Mouse (Mus musculus) cerebral cortex, adult 2 months (tissue): ENCODE results near the gene Fes.

Experiments
- WGBS: fragments of 180-500 bp; shearing (Covaris S2); methylation state at CpG from one replicate; pipeline ENCODE4 v1.1.7; 2018; 5-methylcytosine and 5-hydroxymethylcytosine counted together

Gene Fes

DNA sequence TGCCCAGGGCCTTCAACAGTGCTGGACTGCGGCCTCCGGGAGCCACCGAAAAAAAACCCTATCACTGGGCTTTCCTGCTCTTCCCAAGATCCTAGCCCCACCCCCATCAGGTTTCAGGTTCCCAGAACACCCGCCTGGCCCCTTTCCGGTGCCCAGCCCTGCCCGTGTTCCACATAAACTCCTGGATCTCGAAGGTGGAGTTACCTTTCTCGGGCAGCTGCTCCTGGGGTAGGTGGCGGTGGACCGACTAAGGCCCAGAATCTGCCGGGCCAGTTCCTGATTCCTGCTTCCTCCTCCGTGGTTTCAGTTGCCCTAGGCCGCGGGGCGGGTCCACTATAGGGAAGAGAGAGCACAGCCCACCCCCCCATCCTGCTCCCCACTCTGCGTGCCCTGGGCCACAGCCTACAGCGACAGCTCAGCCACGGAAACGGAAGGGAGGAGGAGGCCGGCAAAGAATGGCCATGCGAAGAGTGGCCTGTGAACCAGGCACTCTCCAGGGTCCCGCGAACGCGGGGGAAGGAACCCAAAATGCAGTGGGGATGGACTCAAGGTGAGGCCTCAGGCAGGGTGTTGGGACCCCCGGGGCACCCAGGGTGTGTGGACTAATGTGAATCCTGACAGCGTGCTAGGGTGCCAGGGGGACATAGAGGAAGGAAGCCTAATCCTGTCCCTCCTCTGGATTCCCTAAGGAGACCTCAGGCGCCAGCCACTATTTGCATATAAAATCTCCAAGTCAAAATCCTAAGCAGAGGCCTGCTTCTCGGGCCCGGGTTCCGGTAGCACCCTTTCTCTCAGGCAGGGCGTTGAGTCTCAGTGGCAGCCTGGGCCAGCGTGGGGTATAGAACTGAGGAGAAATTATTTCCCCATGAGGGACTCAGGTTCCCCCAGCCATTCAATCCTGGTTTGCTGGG is at the start of gene Fes:
Gene Fes, minus strand, starts transcription at position 314 of the 911 bp plus-strand sequence.
- WGBS: 47% methylated on average over 33 of the region's 33 CpGs

DNA sequence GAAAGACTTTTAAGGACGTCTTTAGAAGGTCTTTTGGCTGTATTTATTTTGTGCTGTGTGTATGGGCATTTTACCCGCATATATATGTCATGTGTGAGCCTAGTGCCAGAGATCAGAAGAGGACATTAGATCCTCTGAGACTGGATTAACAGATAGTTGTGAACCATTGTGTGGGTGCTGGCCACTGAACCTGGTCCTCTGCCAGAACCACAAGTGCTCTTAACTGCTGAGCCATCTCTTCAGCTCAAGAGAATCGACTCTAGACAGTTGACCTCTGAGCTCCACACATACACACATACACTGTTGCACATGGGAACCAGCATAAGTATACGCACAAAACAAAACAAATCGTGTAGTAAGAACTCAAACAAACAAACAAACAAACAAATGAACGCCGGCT is 48.8 kb upstream of the Fes start:
- WGBS: 91% methylated on average over 7 of the region's 7 CpGs

DNA sequence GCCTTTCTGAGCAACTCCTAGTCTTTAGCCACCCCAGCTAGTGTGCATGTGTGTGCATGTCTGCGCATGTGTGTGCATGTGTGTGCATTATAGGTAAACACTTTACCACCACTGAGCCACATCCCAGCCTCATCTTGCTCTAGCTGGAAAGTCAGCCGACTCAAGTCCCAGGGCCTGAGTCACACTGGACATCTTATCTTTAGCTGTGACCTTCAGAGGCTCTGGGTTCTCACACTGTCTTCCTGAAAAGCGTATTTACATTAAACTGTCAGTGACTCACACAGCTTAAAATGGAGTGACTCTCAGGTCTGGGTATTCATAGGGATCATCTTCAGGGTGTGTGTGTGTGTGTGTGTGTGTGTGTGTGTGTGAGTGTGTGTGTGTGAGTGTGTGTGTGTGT is 47.8 kb upstream of the Fes start:
- WGBS: 77% methylated on average over 3 of the region's 3 CpGs

DNA sequence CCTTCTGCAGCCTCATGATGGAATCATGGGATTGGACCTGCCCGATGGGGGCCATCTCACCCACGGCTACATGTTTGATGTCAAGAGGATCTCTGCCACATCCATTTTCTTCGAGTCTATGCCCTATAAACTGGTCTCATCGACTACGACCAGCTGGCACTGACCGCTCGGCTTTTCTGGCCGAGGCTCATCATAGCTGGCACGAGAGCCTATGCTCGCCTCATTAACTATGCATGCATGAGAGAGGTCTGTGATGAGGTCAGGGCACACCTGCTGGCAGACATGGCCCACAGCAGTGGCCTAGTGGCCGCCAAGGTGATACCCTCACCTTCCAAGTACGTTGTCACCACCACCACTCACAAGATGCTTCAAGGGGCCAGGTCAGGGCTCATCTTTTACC is 41.9 kb upstream of the Fes start:
- WGBS: 91% methylated on average over 12 of the region's 12 CpGs

DNA sequence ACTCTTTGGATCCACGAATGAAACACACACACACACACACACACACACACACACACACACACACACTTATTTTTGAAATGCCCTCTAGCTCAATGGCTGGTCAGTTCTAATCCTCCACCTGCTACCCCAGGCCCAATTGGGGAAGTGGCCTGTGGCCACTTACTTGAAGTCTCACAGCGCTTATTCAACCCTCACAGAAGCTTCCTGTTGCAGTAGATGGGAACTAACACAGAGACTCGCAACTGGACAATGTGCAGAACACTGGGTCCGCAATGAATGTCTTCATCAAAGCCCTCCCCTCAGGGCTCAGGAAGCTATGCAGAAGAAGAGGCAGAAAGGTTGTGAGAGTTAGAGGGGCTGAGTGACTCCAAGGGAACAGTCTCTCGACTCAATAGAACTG is 40.0 kb upstream of the Fes start:
- WGBS: 81% methylated on average over 5 of the region's 5 CpGs

DNA sequence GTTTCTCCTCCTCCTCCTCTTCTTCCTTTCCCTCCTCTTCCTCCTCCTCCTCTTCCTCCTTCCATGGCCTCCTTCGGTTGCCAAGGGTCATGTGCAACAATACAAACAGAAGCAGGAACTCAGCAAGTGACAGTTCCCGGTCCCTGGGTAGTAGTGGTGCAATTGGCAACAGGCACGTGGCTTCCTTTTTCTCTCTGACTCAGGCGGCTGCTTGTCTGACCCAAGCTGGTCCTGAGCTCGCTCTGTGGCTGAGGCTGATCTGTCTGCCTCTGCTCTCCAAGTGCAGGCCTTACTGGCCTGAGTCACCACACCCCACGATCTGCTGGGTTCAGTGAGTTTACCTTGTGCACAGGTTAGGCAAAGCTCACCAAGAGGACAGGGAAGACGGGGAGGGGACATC is 38.6 kb upstream of the Fes start:
- WGBS: 72% methylated on average over 7 of the region's 7 CpGs

DNA sequence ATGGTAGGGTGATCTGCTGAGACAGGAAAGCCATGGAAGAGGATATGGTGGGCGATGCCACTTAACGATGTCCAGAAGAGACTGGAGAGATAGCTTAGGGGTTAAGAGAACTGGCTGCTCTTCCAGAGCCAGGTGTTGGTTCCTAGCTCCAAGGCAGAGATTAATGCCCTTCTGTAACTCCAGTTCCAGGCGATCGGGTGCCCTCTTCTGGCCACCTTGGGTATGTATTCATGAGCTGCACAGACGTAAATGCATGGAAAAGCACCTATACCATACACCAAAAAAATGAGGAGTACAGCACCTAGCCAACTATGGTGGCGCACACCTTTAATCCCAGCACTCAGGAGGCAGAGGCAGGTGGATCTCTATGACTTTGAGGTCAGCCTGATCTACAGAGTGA is 37.0 kb upstream of the Fes start:
- WGBS: 90% methylated on average over 6 of the region's 6 CpGs

DNA sequence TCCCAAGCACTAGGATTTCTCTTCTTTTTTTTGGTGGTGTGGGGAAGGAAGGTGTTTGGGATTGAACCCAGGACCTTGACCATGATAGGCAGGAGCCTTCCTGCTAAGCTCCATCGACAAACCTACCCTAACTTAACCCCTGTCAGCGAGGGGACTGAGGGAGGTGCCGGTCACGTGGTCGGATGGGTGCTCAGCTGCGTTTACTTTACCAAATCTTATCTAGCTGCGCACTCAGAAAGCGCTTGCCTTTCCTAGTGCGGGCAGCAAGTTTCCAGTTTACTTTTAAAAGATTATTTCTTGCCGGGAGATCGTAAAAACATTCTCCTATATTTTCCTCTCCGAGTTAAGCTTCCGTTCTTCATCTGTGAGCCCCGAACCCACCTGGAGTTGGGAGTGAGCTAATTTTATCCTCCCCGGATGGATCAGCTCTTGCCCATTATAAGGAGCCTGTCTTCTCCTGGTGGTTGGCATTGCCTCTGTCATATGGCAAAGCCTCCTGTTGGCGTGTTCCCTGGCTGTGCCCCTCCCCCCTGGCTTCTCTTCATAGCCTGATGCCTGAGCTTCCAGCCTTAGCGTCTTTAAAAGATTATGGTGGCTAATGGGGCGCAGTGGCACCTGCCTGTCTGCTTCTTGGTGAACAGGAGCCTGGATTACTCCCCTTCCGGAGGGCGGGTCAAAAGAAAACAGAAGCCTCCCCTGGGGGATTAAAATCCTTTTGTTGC is 35.2 kb upstream of the Fes start:
- 18% methylated on average over 20 of the region's 20 CpGs for WGBS

DNA sequence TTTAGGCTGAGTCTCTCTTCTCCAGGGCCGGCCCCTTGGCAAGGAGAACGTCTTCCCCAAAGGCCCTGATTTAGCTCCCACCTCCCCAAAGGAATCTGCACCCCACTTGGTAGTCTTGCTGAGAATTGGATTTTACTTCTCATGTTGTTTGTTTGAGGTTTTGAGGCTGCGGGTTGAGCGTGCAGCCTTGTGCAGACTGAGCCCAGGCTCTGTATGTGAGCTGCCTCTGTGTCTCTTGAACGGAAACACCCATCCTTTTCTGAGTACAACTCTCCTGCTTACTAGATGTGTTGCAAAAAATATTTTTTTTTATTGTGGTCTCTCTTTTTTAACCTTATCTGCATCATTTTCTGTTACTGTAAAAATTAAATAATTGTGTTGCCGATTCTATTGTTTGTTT is 33.8 kb upstream of the Fes start:
- 98% methylated on average over 6 of the region's 6 CpGs for WGBS

DNA sequence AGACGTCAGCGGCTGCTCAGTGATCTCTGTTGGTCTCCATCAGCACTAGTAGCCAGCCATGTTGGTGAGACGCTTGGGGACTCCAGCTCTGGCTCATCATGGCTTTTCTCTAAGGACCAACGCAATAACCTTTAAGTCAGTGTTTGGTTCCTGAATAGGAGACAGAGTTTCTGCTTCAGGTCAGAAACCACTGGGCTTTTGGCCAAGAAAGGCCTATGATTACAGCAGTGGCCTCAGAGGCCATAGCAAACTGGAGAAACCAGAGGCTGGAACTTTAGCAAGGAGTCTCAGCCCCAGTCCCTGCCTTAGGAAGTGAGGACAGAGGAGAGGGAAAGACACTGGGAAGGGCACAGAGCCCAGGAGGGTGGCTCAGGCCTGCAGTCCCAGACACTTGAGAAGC is 32.8 kb upstream of the Fes start:
- WGBS: 89% methylated on average over 4 of the region's 4 CpGs

DNA sequence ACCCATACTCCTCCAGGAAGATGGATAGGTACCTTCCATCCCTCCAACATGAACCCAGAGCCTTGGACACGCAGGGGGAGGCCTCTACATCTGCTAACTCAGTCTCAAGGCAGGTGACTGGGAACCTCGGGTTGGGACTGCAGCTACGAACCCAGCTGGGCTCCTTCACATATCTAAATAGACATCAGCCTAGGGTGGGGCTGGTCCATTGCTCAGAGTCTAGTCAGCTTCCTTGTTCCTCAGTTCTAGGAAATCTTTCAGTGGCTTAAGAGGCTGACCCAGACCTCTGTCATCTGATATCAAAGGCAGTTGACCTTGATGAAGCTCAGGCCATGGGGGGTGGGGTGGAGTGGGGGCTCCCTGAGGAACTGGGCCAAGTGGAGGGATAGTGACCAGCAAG is 31.5 kb upstream of the Fes start:
- WGBS: 84% methylated on average over 3 of the region's 3 CpGs

DNA sequence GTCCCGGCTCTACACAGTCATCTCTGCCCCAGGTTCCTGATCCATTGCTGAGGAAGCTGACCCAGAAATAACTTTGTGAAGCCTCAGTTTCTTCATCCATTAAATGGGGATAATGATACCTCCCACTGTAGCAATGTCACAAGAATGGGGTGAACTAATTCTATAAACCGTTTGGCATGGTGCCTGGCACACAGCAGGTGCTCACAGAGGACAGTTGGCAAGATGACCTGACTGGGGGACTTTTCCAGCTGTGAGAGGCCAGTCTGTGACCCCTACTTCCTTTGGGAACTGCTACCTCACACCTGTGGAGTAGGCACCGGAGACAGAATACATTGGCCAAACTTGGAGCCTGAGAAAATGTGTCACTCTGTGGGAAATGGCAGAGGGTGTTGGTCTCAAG is 30.3 kb upstream of the Fes start:
- 89% methylated on average over 3 of the region's 3 CpGs for WGBS

DNA sequence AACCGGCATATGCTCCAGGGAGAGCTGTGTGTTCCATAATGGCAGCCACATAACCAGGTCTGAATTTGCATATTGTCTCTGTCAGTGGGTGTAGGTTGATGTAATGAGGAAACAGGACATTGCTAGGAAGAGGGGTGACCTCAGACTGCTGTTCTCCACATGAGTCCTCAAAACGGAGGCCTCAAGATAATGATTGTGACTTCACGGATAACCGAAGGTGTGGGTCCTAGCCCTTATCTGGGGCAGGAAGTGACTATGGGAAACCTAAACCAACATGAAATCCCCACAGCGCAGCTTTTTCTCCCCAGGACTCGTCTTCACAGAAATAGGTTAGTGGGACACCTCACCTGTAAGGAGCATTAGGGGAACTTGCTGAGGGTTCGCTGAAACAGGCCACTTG is 29.2 kb upstream of the Fes start:
- WGBS: 90% methylated on average over 7 of the region's 7 CpGs

DNA sequence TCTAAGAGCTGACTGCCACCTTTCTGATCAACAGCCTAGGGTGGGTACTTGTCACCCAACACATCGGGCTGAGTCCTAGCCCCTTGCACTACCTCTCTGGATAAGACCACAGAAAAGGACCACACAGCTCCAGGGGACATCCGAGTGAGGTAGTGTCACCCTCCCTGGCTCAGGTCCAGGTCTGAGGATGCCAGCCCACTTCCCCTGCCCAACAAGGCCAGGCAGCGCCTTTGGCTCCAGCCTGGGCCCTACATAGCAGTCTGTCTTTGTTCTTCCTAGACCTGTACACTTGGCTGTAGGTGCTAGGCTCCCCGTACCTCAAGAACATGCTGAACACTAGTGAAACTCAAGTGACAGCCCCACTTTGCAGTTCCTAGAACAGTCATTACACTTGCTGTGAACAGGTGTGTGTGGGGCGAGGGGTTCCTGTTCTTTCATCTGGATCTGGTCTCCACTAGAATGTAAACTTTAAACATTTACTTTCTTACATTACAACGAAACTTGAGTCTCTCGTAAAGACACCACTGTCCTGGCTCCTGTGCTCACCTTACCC is 26.6 kb upstream of the Fes start:
- 88% methylated on average over 7 of the region's 7 CpGs for WGBS

DNA sequence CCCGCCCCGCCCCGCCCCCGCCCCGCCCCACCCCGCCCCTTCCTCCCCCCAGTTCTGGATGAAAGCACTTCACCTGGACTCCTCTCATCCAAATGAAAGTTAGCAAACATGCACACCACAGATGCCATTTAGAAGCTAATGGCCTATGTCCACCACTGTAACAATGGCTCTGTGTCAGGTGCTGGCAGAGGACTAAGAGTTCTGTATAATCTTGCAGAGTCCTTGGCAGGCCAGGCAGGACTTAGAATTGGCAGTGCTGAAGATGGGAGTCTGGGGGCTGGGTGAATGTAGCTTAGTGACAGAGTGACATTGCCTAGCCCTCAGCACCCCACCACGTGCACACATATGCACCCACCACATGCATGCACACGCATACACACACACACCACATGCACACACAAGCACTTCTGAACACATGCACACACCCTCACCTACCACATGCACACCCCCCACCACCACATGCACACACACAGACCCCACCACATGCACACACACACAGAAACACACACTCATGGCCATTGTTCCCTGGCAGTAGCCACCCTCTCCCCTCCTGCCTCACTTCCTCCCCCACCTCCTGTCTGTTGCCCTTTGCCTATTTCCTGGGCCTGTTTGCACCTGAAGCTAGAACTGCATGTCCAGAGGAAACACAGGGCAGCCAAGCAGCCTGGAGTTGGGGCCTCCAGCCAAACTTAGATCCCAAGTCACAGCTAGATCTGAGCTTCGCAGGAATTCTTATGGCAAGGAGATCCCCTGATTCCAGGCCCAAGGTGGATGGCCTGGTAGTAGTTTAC is 26.0 kb upstream of the Fes start:
- 76% methylated on average over 9 of the region's 9 CpGs for WGBS

DNA sequence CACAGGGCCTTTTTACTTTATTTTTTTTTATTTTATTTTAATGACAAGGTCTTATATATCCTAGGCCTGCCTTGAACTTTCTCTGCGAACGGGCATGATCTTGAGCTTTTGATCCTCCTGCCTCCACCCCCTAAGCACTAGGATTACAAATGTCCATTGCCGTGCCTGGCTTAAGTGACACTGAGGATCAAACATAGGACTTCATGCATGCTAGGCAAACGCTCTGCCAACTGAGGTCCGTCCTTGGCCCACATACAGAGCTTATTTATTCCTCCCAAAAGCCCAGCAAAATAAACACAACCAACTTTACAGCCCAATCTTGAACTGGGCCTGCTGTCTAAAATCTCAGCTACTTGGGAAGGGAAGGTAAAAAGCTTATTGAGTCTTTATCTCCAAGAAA is 25.0 kb upstream of the Fes start:
- WGBS: 61% methylated on average over 5 of the region's 5 CpGs

DNA sequence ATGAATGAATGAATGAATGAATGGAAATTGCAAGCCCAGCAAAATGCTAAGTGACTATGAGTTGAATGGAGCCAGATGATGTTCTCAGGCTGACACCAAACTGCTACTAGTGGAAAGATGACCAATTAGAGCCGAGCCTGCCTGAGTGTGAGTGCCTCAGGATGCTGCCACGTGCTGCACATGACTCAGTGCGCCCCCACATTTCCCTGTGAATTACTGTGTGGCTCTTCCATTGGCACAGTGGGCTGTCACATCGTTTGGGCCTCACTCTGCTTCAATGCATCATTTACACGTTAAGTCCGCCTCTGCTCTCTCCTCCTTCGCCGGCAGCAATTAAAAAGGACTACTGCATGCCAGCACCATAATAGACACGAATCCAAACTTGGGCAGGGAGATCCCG is 24.5 kb upstream of the Fes start:
- 41% methylated on average over 10 of the region's 10 CpGs for WGBS

DNA sequence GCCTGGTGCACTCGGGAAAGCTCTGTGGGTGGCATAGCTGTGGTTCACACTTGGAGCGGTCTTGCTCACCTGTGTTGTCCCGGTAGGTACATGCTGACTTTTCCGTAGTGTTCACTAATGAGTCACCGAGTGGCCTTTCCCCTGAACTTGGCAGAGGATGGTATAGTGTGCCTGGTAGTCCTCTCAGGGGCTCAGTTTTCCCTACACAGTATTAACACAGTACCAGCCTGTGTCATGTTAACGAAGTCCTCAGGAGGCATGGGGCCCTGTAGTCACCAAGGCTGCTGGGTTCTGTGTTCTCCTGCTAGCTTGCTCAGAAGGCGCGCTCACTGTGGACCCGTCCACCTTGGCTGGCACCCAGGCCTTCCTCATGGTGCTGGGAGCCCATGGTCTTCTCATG is 22.6 kb upstream of the Fes start:
- WGBS: 76% methylated on average over 9 of the region's 9 CpGs

DNA sequence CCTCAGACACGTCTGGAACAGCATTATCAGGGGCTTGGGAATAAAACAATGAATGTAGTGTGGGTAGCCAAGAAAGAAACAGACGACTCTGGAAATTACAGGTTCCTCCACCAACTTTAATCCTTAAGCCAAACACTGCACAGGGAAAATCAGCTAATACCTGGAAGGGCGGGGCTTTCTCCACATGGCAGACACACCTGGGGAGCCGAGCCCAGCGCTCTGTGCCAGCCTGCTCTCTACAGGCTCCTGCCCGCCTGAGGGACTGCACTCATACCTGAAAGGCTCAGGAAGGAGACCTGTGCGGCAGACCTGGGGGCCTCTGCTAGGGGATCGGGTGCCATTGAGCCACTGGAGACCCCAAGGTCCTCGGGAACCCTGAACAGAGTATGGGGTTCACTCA is 20.0 kb upstream of the Fes start:
- 88% methylated on average over 9 of the region's 9 CpGs for WGBS

DNA sequence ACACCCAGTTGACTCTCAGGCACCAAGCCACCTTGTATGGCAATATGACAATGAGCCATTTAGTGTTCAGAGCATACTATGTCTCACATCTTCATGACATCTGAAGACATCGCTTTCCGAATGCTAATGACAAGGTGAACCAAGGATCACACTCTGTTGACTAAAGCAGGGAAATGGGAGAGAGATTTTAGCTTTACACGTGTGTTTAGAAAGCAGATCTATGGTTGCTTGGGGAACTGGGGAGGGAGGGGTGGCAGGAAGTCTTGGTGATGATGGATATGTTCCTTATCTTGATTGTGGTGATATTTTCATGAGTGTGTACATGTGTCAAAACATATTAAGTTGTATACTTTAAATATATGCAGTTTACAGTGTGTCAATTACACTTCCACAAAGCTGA is 18.4 kb upstream of the Fes start:
- WGBS: 88% methylated on average over 3 of the region's 3 CpGs

DNA sequence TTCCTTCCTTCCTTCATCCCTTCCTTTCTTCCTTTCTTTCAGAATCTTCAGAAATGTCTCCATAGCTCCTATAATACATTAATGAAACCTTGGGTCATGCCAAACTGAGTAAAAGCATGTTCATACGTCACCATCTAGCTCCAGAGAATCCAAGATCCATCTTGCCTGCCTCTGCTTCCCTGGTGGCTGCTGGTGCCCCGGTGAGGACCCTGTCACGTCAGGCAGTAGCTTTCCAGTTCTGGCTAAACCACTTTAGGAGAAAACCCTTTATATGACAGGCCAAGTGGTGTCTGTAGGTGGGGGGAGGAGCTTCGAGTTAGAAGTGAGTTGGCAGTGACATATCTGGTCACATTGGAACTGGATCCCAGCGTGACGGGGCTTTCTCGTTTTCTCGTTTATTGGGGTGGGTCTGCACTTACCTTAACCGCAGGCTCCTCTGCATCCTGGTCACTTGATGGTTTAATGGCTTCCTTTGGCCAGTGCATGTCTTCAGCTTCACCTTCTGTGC is 17.5 kb upstream of the Fes start, which contains the start of gene Furin:
Gene Furin, minus strand, starts transcription at position 249 of the 508 bp plus-strand sequence.
- 85% methylated on average over 9 of the region's 9 CpGs for WGBS
